Mouse (Mus musculus) heart, postnatal 0 days (tissue): ENCODE measurements around the gene Lamb3. TPM values are rescaled to one million over a fixed set of nuclear protein-coding genes. Genes with fewer than 3 reads are reported as not detected.

ENCODE experiments used
- ATAC-seq: fragments of 200-750 bp; cut with Nextera tagmentation; 2 replicates; pipeline ENCODE4 v1.8.0; 2017; ENCODE audit warnings: low read depth, moderate number of reproducible peaks, moderate library complexity; ENCODE audit not compliant: insufficient read depth
- DNase-seq: peaks from one replicate; pipeline ENCODE4 v3.0.0-alpha.2; 2016; ENCODE audit warnings: low spot score
- H3K27ac ChIP-seq: fragments of 300-500 bp; sonication (generic); 2 replicates; pipeline ENCODE4 v1.5.1; 2014; ENCODE audit warnings: low read depth, mild to moderate bottlenecking
- H3K27me3 ChIP-seq: fragments of 300-500 bp; sonication (generic); 2 replicates; pipeline ENCODE4 v1.6.1; 2014; ENCODE audit warnings: low read length, mixed read lengths; ENCODE audit not compliant: control insufficient read depth, insufficient read depth
- H3K36me3 ChIP-seq: fragments of 300-500 bp; sonication (generic); replicated peaks from 2 replicates; pipeline ENCODE4 v1.6.1; 2014; ENCODE audit warnings: low read length, mixed read lengths; ENCODE audit not compliant: control insufficient read depth, insufficient read depth
- H3K4me1 ChIP-seq: fragments of 300-500 bp; sonication (generic); 2 replicates; pipeline ENCODE4 v1.6.1; 2014; ENCODE audit warnings: antibody characterized with exemption; ENCODE audit not compliant: control insufficient read depth, insufficient read depth
- H3K4me2 ChIP-seq: fragments of 300-500 bp; sonication (generic); 2 replicates; pipeline ENCODE4 v1.6.1; 2014; ENCODE audit warnings: low read depth, mild to moderate bottlenecking, low read length, moderate library complexity
- H3K4me3 ChIP-seq: fragments of 300-500 bp; sonication (generic); 2 replicates; pipeline ENCODE4 v1.5.1; 2014; ENCODE audit warnings: low read depth, low read length
- H3K9ac ChIP-seq: fragments of 300-500 bp; sonication (generic); replicated peaks from 2 replicates; pipeline ENCODE4 v1.6.1; 2014; ENCODE audit warnings: low read depth, low read length, mixed read lengths
- H3K9me3 ChIP-seq: fragments of 300-500 bp; sonication (generic); replicated peaks from 2 replicates; pipeline ENCODE4 v1.6.1; 2016; ENCODE audit warnings: low read length; ENCODE audit not compliant: control insufficient read depth
- CTCF ChIP-seq: IDR thresholded peaks from 2 replicates; pipeline ENCODE4 v1.5.1; 2016; ENCODE audit warnings: antibody characterized with exemption, control low read depth, low read depth
- EP300 ChIP-seq: IDR thresholded peaks from 2 replicates; pipeline ENCODE4 v1.6.1; 2016; ENCODE audit warnings: antibody characterized with exemption, low read depth
- WGBS: fragments of 180-500 bp; shearing (Covaris S2); extraction: QIAGEN DNeasy Blood & Tissue Kit; methylation state at CpG from one replicate; pipeline ENCODE4 v1.1.7; 2014; 5-methylcytosine and 5-hydroxymethylcytosine counted together
- polyA plus RNA-seq: library from polyadenylated mRNA; unstranded; fragments of >200 nt; fragmentation: Nextera tagmentation; extraction: Ambion mirVana; gene quantifications from 2 replicates; pipeline ENCODE4 v1.2.1, GENCODE M21; 2015
- total RNA-seq: library from RNA; depleted of rRNA; stranded (reverse); fragments of >200 nt; gene quantifications from 2 replicates; pipeline ENCODE4 v1.2.3, GENCODE M21; 2014; ENCODE audit warnings: low replicate concordance

Lamb3 gene
- total and polyA plus RNA-seq, 2 experiments from 2014 or later: 8.1 to 9.8 TPM

GRCm38 (mm10) chr1:193293039-193293438 lies 85.5 kb downstream of the Lamb3 start:
- no peak overlapping the region for H3K4me3 ChIP-seq
- TF ChIP-seq EP300 (no peak), CTCF (no peak)
- no peaks in the 10 kb centered on the region for H3K27me3 ChIP-seq
- no peak for DNase-seq
- H3K9ac ChIP-seq: no peak overlapping the region
- no peak overlapping the region for H3K27ac ChIP-seq
- no peak for ATAC-seq
- no peak overlapping the region for H3K4me2 ChIP-seq
- WGBS: 47% methylated on average over 2 of the region's 2 CpGs
- no peaks in the 10 kb centered on the region for H3K9me3 ChIP-seq
- H3K4me1 ChIP-seq: no peaks in the 10 kb centered on the region
- no peaks in the 10 kb centered on the region for H3K36me3 ChIP-seq

- H3K4me2 ChIP-seq: no peak overlapping the region
- WGBS: 77% methylated on average over 3 of the region's 3 CpGs
- TF ChIP-seq EP300 (no peak), CTCF (no peak)
- H3K27me3 ChIP-seq: no peaks in the 10 kb centered on the region
- no peak overlapping the region for H3K4me3 ChIP-seq
- ATAC-seq (no peak), DNase-seq (no peak)
- no peak overlapping the region for H3K9ac ChIP-seq
- H3K36me3 ChIP-seq: no peaks in the 10 kb centered on the region
- H3K27ac ChIP-seq: no peak overlapping the region
- no peaks in the 10 kb centered on the region for H3K9me3 ChIP-seq
- H3K4me1 ChIP-seq: no peaks in the 10 kb centered on the region
These were observed 86.4 kb downstream of the Lamb3 start for GRCm38 (mm10) chr1:193293926-193294325.

GRCm38 (mm10) chr1:193295920-193296319 lies 88.4 kb downstream of the Lamb3 start:
- no peak overlapping the region for H3K4me3 ChIP-seq
- no peaks in the 10 kb centered on the region for H3K4me1 ChIP-seq
- H3K27ac ChIP-seq: no peak overlapping the region
- DNase-seq (no peak), ATAC-seq (no peak)
- no peak overlapping the region for H3K4me2 ChIP-seq
- 68% methylated on average over 5 of the region's 5 CpGs for WGBS
- no peak overlapping the region for H3K9ac ChIP-seq
- no peaks in the 10 kb centered on the region for H3K36me3 ChIP-seq
- H3K27me3 ChIP-seq: no peaks in the 10 kb centered on the region
- no peaks in the 10 kb centered on the region for H3K9me3 ChIP-seq
- TF ChIP-seq EP300 (no peak), CTCF (no peak)

GRCm38 (mm10) chr1:193298141-193298765 lies 90.8 kb downstream of the Lamb3 start:
- Histone ChIP-seq H3K4me3 (no peak overlapping the region), H3K4me2 (no peak overlapping the region), H3K9ac (no peak overlapping the region), H3K4me1 (no peaks in the 10 kb centered on the region), H3K27ac (no peak overlapping the region), H3K9me3 (no peaks in the 10 kb centered on the region), H3K36me3 (no peaks in the 10 kb centered on the region), H3K27me3 (no peaks in the 10 kb centered on the region)
- TF ChIP-seq EP300 (no peak), CTCF (no peak)
- WGBS: 80% methylated on average over 3 of the region's 3 CpGs
- no peak for ATAC-seq
- no peak for DNase-seq

- TF ChIP-seq EP300 (no peak), CTCF (no peak)
- Histone ChIP-seq H3K4me3 (no peak overlapping the region), H3K9ac (no peak overlapping the region), H3K36me3 (no peaks in the 10 kb centered on the region), H3K9me3 (no peaks in the 10 kb centered on the region), H3K27ac (no peak overlapping the region), H3K4me1 (no peaks in the 10 kb centered on the region), H3K27me3 (no peaks in the 10 kb centered on the region), H3K4me2 (no peak overlapping the region)
- WGBS: 68% methylated on average over 1 of the region's 1 CpGs
- DNase-seq (no peak), ATAC-seq (no peak)
These were observed 92.5 kb downstream of the Lamb3 start for GRCm38 (mm10) chr1:193299995-193300394.
